Mouse (Mus musculus) kidney, postnatal 14 days (tissue): ENCODE results near the gene Abcb8.

Source experiments
- DNase-seq: peaks from one replicate; pipeline ENCODE4 v3.0.0; 2022; ENCODE audit warnings: mixed read lengths

Abcb8 gene

DNA sequence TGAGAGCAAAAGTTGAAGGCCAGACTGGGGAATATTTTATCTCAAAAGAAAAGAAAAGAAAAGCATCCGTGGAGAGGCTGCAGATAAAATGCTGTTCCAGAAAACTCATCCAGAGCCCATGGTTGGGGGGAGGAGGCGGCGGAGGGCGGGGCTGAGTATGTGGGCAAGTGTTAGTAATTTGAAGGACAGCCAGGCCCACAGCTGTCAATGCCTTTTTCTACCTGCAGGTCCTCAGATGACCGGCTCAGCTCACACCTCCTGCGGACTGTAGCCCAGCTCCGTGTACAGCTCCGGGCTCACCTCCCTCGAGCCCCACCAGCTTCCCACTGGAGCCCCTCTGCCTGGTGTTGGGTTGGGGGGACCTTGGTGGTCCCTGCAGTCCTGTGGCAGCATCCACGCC, 6.2 kb downstream of the Abcb8 start:
- DNase-seq, result no peak

DNA sequence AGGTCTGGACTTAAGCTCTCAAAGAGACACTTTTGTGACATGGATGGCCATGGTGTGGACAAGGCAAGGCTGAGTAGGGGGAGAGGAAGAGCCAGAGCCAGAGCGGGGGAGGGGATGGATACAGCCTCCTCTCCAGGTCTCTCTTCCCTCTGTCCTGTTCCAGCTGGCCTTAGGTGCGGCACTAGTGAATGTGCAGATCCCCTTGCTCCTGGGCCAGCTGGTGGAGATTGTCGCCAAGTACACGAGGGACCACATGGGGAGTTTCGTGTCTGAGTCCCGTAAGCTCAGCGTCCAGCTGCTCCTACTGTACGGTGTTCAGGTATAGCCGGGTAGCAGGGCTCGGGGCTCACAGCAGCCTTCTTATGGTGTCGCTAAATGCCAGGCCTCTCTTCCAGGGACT, 6.9 kb downstream of the Abcb8 start:
- no peak for DNase-seq

DNA sequence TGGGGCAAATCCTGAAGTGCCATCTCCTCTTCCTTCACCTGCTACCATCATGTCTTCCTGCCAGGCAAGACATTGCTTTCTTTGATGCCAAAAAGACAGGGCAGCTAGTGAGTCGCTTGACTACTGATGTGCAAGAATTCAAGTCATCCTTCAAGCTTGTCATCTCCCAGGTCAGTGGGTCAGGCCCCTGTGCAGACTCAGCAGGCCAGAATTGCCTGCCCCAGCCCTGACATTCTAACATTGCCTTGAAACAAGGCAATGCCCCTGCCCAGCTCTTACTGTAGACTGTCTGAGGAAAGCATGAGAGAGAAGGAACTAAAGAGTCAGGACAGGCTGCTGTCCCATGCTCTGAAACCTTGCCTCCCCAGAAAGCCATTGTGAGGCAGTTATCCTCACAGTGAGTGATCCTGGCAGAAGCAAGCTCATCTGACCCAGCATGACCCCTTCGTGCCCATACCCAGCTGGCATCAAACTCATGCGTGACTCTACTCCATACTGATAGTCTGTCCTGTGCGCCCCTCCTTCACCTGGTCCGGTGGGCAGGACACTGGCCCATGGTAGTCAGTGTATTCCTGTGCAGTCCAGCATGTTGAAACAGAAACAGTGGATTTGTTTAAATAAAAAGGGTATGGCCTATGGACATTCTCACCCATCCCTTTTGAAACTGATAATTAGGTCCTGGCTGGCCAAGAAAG, 7.6 kb downstream of the Abcb8 start:
- DNase-seq, result no peak

DNA sequence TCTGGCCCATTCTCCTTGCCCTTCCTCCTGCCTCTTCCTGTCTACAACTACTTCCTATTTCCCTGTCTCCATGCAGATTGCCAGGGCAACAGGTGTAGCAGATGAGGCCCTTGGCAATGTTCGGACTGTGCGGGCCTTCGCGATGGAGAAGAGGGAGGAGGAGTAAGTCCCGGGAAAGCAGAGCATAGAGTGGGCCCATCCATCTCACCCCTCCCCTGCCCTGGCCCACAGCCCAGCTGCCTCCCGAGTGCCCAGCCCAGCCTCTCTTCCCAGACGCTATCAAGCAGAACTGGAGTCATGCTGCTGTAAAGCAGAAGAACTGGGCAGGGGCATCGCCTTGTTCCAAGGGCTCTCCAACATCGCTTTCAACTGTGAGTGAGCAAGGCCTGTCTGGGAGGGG, 8.5 kb downstream of the Abcb8 start:
- no peak for DNase-seq

DNA sequence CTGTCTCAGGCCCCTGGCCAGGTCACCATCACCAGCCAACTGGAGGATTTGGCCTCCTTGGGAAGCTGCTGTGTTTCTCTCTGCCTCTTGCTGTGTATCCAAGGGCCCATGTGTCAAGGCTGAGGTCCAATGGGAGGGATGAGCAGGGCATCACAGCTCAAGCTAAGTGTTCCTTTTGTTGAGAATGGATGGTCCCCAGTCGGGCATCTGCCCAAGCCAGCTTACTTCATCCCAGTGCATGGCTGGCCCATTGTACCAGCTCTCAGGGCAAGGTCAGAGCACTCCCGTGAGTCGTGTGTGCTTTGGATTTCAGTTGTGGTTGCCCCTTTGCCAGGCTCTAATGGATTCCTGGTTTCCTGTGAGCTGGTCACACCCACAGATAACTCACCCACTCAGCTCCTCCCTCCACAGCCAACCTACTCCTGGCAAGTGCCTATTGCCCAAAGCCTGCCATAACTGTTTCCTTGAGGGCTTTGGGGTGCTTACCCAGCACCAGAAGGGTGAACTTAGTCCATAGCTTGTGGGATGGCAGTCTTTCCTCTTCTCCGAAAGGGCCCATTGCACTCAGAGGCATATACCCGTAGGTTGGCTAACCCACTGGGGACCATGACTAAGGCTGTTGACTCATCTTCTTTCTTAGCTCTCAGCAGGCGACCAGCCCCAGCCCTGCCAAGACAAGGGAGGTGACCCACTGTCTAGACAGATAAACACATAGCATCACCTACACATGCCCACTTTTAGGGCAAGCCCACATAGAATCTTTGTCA, 11.3 kb downstream of the Abcb8 start:
- DNase-seq, result no peak

DNA sequence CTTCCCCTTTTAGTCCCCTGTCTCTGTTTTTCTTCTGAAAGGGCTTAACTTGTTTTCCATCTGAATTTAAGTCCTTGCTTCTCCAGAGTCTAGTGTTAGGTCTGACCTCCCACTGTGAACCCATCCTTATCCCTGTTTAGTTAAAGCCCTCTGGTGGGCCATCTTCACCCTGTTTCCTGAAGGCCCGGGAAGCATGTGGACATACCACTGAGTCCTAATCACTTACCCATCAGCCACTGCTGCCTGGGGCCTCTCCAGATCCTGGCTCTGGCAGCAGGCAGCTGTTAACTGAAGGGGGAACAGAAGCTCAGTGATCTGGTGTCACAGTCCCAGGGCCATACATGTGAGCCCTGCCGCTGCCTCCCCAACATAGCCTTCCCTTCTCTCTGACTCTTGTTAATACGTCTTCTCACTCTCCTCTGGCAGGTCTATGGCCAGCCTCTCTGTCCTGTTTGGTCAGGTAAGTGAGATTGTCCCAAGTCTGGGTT, 12.0 kb downstream of the Abcb8 start:
- no peak for DNase-seq

DNA sequence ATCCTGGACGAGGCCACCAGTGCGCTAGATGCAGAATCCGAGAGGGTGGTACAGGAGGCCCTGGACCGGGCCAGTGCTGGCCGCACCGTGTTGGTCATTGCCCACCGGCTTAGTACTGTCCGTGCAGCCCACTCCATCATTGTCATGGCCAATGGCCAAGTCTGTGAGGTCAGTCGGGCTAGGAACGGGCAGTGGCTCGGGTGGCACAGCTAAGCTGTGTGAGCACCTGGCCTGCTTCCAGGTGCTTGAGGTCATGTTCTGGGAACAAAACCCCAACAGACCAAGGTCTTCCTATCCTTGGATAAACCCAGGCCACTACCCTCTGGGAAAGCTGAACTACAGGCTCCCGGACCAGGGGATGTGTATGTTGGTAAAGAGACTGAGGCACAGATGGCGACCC, 15.2 kb downstream of the Abcb8 start:
- no peak for DNase-seq

DNA sequence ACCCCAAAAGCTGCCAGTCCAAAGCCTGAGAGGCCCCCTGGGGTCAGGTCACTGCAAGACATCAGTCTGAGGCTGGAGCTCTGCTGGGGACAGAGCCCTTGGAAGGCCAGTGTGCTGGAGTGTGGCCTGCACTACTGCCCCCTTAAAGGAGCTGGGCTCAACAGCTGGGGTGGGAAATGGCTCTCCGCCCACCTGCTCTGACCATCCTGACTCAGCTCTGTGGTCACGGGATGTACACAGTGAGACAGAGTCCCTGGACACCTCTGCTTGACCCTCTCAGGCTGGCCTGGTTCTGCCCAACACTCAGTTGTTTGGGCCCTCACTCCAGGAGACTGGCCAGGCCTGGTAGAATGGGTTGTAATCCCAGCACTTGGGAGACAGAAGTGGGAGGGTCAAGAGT, 16.0 kb downstream of the Abcb8 start:
- no peak for DNase-seq

DNA sequence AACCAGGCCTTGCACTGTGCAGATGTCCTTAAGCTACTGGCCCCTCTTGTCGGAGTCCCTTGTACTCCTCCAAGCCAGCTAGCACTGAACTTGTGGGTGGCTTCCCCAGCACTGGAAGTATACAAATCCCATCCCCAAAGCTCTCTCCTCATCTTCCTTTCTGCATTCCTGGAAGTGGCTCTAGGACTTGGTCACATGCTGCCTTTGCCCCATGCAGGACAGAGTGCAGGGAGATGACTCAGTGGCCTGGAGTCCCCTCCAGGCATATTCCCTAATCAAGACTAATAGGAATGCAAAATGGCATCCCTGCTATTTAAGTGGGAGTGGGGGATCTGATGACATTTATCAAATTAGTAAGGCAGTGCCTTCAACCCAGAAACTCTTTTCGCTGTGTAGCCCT, 18.6 kb downstream of the Abcb8 start:
- no peak for DNase-seq

DNA sequence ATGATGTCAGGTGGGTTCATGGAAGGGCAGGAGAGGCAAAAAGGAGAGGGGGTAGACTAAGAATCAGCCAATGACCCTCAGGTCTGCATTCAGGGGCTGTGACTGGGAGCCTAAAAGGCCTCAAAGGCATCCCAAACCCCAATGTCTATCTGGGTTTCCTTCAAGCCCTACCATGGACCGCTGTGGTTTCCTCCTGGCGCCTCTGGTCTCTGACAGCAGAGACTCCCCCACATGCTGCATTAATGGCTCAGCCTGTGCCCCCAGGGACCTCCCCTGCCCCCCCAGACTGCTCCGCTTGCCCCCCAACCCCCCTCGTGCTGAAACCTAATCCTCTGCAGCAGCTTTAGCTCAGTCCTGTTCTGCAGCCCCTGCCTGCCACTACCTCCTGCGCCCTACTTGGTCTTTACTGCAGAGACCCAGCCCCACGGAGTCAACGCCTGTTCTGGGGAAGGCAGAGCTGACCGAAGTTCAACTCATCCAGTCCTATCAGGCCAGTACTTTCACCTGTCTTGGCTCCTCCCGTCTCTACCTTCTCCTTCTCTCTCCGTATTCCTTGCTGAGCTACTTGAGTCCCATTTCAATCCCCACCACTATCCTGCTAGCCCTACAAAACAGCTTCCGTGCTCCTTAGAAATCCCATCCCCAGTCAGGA, 19.7 kb downstream of the Abcb8 start, which contains the start of gene Asic3:
Asic3 (plus strand) TSS at position 351 of the 652 bp plus-strand sequence.
- no peak for DNase-seq

DNA sequence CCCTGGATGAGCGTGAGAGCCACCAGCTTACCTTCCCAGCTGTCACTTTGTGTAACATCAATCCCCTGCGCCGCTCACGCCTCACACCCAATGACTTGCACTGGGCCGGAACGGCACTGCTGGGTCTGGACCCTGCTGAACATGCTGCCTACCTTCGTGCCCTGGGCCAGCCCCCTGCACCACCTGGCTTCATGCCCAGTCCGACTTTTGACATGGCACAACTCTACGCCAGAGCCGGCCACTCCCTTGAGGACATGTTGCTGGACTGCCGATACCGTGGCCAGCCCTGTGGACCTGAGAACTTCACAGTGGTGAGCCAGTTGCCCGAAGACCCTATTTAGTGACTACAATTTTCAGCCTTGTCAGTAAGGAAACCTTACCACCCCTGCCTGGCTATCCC, 20.5 kb downstream of the Abcb8 start:
- DNase-seq, result no peak

DNA sequence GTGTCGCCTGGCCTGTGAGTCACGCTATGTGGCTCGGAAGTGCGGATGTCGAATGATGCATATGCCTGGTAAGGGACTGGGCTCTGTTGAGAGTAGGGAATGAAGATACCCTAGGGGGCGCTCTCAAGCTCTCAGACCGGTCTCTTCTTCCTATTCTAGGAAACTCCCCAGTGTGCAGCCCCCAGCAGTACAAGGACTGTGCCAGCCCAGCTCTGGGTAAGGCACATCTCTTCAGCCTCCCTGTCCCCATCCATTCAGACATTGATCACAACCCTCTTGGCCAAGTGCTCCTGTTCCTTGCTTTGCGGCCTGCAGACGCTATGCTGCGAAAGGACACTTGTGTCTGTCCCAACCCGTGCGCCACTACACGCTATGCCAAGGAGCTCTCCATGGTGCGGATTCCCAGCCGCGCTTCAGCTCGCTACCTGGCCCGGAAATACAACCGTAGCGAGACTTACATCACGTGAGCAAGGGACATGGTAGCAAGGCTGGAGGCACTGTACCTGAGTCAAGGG, 22.8 kb downstream of the Abcb8 start:
- DNase-seq, result peak; percentile 72

DNA sequence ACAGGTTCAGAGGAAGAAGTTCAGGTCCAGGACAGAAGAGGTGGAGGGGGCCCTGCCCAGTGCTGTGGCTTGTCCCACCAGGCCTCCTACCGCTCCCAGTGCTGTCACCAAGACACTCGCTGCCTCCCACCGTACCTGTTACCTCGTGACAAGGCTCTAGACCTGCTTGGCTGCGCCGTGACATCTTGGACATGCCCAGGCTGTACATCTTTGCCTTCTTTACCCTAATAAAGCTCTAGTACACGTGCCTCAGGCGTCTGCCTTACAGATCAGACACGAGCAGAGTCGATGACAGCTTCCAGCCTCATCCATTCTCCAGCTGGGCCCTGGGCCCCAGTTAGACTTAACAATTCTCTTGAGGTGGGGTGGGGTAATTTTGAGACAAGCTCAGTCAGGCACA, 24.1 kb downstream of the Abcb8 start:
- DNase-seq, result no peak

DNA sequence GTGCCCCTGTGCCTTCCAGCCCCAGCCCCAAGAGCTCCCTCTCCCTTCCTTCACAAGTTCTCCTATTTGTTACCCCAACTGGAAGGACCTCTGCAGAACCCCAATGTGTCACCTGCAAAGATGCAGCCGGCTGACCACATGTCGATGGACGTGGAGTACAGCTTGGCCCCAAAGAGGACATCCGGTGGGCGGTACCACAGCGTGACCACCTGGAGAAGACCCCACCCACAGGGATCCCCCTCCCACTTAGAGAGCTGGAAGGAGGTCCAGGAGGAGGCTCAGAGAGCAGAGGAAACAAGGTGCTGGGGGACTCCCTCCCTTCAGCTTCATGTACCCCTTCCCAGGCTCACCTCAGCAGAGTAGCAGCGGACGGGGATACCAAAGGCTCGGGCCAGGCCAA, 26.9 kb downstream of the Abcb8 start:
- no peak for DNase-seq

DNA sequence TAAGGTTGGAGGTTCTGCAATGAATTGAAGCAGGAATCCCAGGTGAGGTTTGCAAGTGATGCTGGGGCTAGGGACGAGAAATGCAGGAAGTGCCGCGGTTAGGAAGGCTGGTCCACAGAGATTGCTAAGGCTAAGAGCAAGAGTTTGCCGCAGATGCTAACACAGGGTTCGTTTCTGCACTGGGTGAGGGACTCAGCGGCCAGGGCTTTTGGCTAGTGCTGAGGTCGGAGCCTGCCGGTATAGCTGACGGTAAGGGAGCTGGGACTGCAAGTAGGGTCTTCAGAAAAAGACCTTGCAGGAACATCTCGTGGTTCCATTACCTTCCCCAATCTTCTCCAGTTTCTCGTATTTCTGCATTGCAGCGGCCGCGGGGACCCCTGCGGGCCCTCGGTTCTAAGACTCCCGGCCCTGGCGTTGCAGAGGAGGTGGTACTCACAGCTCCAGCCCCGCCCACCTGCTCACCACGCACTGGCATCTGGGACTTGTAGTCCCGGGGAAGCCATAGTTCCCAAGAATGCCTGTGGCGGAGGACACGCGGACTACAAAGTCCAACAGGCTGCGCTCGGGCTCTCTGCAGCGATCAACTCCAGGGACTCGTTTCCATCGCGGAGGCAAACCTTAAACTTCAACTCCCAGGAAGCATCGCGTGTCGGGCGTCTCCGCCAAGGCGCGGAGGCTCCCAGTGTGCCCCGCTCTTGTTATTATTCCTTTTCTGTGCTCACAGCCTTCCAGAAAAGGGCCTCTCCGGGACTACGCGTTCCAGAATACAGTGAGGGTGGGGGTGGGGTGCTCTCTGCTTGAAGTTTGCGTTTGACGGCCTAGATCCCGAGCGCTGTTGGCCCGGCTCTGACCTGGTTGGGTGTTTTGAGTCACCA, 29.9 kb downstream of the Abcb8 start, which contains the start of the genes Cdk5 and Slc4a2:
Cdk5 (minus strand) TSS at position 402 of the 875 bp plus-strand sequence.
Slc4a2 (plus strand) TSS at position 709 of the 875 bp plus-strand sequence.
- DNase-seq, result peak; percentile 99

DNA sequence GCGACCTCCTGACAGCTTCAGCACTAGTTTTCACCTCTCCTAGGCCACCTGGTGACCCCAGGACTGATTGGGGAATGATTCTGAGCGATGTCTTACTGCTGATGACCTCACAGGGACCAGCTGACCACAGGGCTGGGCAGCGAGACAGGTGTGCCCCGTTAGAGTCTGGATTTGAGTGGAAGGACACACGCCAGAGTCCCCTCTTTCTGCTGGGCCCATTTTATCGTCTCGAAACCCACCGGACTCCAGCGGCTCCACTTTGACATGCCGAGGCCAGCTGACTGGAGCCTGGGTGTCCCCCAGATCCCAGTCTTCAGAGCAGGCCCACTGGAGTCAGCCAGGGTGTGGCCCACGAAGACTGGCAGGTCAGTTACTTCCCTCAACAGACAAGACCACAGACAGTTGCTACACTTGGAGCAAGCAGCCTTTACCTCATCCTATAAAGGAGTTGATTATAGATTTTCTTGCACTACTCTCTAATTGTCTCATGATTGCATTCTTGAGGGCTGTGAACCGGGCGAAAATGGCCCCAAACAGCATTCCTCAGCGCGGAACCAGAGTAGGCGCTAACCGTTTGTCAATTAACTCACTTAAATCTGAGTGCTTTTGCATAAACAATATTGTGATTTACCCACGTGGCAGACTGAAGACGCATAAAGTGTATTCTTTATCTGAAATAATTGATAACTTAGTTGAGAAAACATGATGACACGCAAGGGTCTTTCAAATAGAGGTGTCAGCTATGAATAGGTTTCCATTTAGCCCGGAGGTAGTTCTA, 30.7 kb downstream of the Abcb8 start:
- DNase-seq, result no peak

DNA sequence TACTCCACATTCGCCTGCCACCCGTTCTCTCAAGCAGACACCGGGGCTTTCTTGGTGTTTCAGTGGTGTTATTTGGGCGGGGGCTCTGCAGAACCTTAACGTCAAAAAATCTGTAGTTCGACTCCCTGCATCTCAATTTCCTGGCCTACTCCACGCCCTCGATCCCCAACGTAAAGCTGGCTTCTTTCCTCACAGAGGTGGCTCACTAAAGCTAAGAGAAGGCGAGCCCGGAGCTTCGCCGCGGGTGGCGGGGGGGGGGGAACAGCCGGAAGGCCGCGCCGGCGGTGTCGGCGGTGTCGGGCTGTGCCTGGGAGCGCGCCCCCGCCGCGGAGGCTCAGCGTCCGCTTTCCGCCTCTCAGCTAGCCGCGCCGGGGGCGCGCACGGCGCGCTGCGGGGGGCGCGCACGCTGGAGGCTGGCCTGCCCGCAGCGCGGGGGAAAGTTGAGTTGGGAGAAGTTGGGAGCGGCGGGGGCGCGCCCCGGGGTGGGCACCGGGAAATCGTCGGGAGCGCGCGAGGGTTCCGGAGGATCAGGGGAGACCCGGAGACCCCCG, 31.5 kb downstream of the Abcb8 start:
- DNase-seq, result peak; percentile 94

DNA sequence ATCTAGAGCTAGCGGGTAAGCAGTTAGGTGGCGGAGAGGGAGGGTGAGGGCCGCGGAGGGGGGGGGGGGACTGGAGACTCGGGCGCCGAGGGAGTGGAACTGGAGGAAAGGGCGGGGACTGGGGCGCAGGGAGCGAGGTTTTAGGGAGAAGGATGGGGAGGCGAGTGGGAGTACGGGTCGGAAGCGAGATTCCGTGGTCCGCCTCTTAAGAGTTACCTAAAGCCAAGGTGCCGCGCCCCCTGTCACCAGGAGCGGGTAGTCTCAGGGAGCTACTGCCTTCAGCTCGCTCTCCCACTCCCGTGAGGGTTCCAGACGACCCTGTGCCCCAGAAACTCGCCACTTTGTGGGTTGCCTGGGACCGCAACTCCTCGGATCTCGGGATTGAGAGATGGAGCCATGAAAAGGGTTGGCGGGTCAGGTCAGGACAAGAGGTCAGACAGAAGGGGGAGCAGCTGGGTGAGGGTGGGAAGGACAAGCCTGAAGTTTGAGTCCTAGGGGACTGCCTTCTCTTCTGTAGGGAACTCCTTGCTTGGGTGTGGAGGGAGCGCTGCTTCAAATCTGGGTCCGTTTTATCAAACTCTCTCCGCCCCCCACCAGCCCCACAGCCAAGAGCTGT, 32.1 kb downstream of the Abcb8 start:
- no peak for DNase-seq

DNA sequence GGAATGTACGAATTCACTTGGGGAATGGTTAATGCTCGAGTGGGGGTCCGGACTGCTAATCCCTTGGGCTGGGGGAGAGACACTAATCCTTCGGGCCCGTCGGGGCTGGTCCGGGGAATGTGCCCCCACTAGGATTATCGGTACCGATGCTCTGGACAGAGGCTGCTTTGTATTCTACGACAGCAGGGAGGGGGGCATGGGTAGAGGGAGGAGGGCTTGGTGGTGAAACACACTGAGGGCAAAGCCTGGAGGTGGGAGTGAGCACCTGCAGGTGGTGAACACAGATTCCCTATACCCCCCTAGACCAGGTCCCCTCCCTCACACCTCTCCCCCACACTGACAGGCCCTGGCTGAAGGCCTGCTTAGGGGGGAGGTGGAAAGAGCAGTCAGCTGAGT, 32.6 kb downstream of the Abcb8 start:
- peak; percentile 33 for DNase-seq

DNA sequence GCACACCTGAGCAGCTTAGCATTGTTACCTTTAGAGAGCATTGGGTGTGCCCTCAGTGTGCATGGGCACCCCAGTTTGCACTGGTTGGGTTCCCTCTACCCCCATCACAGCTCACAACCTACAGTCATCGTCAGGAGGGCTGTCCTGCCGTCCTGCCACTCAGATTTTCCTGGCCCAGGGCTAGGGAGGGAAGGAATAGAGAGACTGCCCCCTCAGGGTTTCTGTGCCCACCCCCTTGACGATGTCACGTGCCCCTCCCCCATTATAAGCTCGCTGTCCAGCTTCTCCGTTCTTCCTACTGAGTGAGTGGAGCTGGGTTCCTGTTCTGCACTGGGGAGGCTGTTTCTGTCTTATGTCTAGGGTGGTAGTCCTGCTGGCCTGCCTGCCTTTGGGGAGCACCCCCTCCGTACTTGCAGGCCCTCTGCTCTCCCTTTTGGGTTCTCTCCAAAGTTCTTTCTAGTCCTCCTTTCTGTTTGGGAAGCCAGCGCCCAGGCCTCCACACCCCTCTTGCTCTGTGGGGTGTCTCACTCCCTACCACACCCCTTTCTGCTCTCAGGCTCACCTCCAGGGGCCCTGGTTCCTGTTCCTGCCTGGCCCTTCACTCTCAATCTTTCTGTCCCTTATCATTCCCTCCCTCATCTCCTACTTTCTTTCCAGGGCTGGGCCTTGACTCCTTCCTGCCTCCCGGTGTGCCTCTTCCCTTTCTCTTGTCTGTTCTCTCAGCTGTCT, 33.3 kb downstream of the Abcb8 start:
- no peak for DNase-seq
